Mouse (Mus musculus) spleen, postnatal 14 days (tissue): ENCODE data around the gene Slc22a1.

Source experiments
- DNase-seq, 2 experiments: peaks; one replicate each; pipeline ENCODE4 v3.0.0; 2021 to 2022; ENCODE audit warnings: low spot score in 2 of 2

The Slc22a1 gene

DNA sequence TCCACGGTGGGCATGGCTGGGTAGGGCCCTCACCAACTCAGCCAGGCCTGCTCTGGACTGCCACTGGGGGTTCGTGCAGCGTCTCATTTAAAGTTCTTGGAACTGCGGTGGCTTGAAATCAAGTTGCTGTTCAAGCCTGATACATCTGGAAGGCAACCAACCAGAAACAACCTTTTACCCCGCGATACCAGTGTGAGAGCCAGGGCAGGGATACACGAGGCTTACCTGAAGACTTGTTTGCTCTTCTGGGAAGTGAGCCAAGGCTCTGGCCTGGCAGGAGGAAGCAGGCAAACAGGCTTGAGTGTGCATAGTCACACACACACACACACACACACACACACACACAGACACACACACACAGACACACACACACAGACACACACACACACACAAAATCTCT, at the start of gene Slc22a1:
Gene Slc22a1, minus strand, starts transcription at position 184 of the 400 bp plus-strand sequence.
- DNase-seq, result no peak

GRCm38 (mm10) chr17:12724767-12725744, 49.4 kb upstream of the Slc22a1 start:
- no peak for DNase-seq

- no peak for DNase-seq
Observed at GRCm38 (mm10) chr17:12723986-12724766, 48.5 kb upstream of the Slc22a1 start.

DNA sequence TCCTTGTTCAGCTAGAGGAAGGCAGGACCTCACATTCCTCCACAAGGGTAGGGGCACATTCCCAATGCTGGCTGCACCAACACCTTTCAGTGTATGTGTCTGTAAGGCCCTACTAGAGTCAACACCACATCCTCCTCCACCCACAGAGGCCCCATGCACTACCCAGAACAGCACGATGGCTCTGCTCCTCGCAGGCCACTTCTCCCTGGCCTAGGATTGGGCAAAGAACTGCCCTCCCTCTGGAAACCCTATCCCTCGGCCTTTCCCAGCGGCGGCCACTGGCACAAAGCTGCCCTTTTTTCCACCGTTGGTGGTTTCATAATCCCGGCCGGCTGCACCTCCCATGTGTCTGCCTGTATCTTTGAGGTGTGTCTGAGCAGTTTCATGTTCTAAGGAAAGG, 47.0 kb upstream of the Slc22a1 start:
- DNase-seq, result no peak

DNA sequence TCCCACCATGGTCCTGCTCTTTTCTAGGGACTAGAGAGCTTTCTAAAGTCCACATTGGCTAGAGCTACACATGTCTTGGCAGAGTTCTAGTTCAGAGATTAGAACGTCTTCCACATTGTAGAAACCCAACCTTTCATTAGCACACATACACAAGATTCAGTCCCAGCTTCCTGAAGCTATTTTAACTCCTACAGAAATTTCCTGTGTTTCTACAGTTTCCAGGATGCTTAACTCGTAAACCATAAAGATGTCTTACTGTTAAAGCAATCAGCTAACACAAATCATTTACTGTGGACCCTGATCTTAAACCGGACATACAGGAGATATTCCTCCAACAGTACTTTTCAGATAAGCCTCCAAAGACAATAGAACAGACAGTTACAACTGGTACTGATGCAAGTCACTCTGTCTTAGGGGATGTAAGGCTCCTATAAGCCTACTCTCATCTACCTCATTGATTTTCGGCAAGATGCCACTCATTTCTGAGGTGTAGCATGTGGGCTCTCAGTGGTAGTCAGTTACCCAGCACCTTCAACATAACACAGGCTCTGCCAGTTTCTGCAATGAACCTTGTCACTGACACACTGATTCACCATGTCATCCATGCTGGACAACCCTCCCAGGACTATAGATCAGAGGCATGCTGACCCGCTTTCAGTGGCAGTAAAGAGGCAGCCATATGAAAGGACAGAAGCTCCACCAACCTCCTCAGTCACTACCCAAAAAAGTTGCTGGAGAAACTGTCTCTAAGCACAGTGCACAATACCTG, 45.7 kb upstream of the Slc22a1 start:
- no peak for DNase-seq

- no peak for DNase-seq
Observed at GRCm38 (mm10) chr17:12718251-12718650, 42.6 kb upstream of the Slc22a1 start.

GRCm38 (mm10) chr17:12717445-12717844, 41.8 kb upstream of the Slc22a1 start:
- no peak for DNase-seq

GRCm38 (mm10) chr17:12715032-12715431, 39.4 kb upstream of the Slc22a1 start:
- DNase-seq, result no peak

DNA sequence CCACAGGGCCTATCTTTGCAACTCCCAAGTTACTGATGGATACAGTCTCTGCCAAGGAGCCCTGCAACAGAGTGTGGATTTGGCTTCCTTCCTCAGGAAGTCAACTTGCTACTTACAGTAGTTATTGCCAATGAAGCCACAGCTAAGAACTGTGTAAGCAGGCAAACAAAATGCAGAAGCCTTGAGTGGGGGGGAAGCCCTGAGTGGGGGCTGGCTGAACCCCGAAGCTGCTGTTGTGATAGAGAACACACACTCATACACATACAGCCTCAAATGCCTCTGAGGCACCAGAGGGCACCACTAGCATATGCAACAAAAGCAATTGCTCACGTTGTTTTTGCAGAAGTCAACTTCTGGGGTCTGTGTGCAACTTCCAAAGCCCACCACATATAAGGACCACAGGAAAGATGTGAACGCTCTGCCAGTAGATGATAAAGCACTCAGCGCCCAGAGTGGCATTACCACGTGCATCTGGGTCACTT, 38.5 kb upstream of the Slc22a1 start:
- DNase-seq, result no peak

GRCm38 (mm10) chr17:12712993-12713392, 37.4 kb upstream of the Slc22a1 start:
- no peak for DNase-seq

- DNase-seq, result no peak
Observed at GRCm38 (mm10) chr17:12712191-12712590, 36.6 kb upstream of the Slc22a1 start.

DNA sequence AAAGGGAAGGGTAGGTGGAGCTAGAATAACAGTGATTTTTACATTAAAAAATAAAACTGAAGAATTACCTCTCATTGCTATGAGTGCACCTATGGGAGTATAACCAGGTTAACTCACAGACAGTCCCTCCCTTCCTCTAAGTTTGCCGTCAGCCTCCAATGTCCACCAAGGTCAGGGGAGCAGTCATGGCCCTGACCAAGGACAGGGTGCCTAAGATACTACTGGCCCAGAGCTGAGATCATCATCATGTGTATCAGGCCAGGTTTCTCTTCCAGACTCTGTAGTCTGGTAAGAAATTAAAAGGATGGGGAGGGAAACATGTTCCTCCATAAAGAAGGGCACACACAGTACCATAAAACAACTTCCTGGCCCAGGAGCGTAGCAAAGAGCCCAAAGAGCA, 35.3 kb upstream of the Slc22a1 start:
- no peak for DNase-seq

- no peak for DNase-seq
Observed at GRCm38 (mm10) chr17:12710050-12710780, 34.6 kb upstream of the Slc22a1 start.

GRCm38 (mm10) chr17:12708398-12708797, 32.8 kb upstream of the Slc22a1 start:
- DNase-seq, result no peak

- no peak for DNase-seq
Observed at GRCm38 (mm10) chr17:12706590-12707049, 31.0 kb upstream of the Slc22a1 start.

DNA sequence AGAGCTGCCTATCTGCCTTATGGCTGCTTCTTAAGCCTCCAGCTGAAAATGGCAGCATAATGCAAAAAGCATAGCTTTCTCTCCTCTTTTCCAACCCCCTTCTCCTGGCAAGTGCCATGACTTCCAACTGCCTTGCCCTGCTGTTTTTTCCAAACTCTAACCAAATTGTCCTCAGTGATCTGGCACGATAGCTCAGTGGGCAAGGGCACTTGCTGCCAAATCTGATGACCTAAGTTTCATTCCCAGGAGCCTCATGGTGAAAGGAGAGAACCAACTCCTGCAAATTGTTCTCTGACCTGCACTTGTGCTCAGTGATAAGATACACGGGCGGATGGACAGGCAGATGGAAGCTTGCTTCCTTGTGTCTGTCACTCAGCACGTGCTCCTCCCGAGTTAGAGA, 27.3 kb upstream of the Slc22a1 start:
- no peak for DNase-seq

GRCm38 (mm10) chr17:12700373-12700772, 24.7 kb upstream of the Slc22a1 start:
- no peak for DNase-seq

GRCm38 (mm10) chr17:12691899-12692298, 16.3 kb upstream of the Slc22a1 start:
- DNase-seq, result no peak

GRCm38 (mm10) chr17:12689537-12689936, 13.9 kb upstream of the Slc22a1 start:
- no peak for DNase-seq

DNA sequence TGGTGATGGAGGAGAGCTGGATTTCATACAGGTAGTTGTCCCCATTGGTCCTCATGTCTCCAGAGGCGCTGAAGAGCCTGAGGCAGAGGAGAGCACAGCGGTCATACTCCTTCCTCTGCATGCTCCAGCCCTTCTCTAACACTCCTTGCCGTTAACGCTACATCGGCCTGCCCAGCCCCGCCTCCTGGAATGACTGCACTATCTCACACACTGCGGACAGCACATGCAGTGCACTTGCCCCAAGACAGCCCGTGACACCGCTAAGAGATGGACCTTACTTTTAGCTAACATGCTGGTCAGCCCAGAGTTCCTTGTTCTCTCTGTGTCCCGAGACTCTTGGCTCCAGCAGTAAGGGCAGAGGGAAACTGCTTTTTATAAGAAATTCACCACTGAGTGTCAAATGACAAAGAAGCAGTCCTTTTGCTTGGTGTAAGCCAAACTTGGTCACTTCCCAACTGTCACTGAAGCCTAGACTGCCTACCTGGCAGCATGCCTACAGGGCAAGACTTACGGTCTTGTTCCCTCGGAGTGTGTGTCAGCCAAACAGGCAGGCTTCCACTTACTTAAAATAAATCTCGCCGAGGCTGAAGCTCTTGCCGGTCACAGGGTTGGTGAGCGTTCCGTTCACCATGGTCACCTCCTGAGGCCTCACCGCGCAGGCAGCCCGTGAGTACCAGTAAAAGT, 12.9 kb upstream of the Slc22a1 start:
- DNase-seq, result no peak
